Mouse (Mus musculus): Measurements from ENCODE around the gene Sept4. TPM values are rescaled to one million over a fixed set of nuclear protein-coding genes. Genes with fewer than 3 reads are reported as not detected.

Gene Sept4
- total RNA-seq, 2 experiments from 2014 or later = 0.26 TPM; not detected in 1

- no peak for ATAC-seq (ENCODE audit: poor library complexity, severe bottlenecking)
Measured at GRCm38 (mm10) chr11:87599395-87600089, 30.8 kb downstream of the Sept4 start.

- ATAC-seq (ENCODE audit: poor library complexity, severe bottlenecking) = no peak
Measured at GRCm38 (mm10) chr11:87600322-87600853, 31.7 kb downstream of the Sept4 start.

- ATAC-seq (ENCODE audit: poor library complexity, severe bottlenecking) = no peak
Measured at GRCm38 (mm10) chr11:87602234-87602633, 33.5 kb downstream of the Sept4 start.

- no peak for ATAC-seq (ENCODE audit: poor library complexity, severe bottlenecking)
Measured at GRCm38 (mm10) chr11:87603571-87603970, 34.9 kb downstream of the Sept4 start.

GRCm38 (mm10) chr11:87609264-87609663 is 40.6 kb downstream of the Sept4 start:
- ATAC-seq (ENCODE audit: poor library complexity, severe bottlenecking) = no peak

GRCm38 (mm10) chr11:87611547-87611946 is 42.8 kb downstream of the Sept4 start:
- ATAC-seq (ENCODE audit: poor library complexity, severe bottlenecking) = no peak

GRCm38 (mm10) chr11:87613972-87614371 is 45.3 kb downstream of the Sept4 start:
- ATAC-seq (ENCODE audit: poor library complexity, severe bottlenecking) = no peak

GRCm38 (mm10) chr11:87615551-87615950 is 46.8 kb downstream of the Sept4 start:
- no peak for ATAC-seq (ENCODE audit: poor library complexity, severe bottlenecking)

- ATAC-seq (ENCODE audit: poor library complexity, severe bottlenecking) = no peak
Measured at GRCm38 (mm10) chr11:87615952-87616351, 47.2 kb downstream of the Sept4 start.

- ATAC-seq (ENCODE audit: poor library complexity, severe bottlenecking) = no peak
Measured at GRCm38 (mm10) chr11:87616790-87617474, 48.2 kb downstream of the Sept4 start, which contains the start of gene Hsf5. Gene Hsf5, plus strand, starts transcription at chr11:87617164.

GRCm38 (mm10) chr11:87617606-87618005 is 48.9 kb downstream of the Sept4 start:
- ATAC-seq (ENCODE audit: poor library complexity, severe bottlenecking) = no peak

GRCm38 (mm10) chr11:87623160-87623559 is 54.5 kb downstream of the Sept4 start:
- no peak for ATAC-seq (ENCODE audit: poor library complexity, severe bottlenecking)

- peak; percentile 91 for ATAC-seq (ENCODE audit: poor library complexity, severe bottlenecking)
Measured at GRCm38 (mm10) chr11:87629859-87630258, 61.2 kb downstream of the Sept4 start.

- ATAC-seq (ENCODE audit: poor library complexity, severe bottlenecking) = no peak
Measured at GRCm38 (mm10) chr11:87638793-87639192, 70.1 kb downstream of the Sept4 start.

GRCm38 (mm10) chr11:87639206-87639605 is 70.5 kb downstream of the Sept4 start:
- peak; percentile 100 for ATAC-seq (ENCODE audit: poor library complexity, severe bottlenecking)

Other genes starting within 250 kb of the Sept4 start
- gene Ppm1e, start 209.9 kb upstream of the Sept4 start, total RNA-seq (2015) = 0.76 and 0.91 TPM in 2 replicates
- 0.57 and 0.81 TPM in 2 replicates for gene Ppm1e, start 209.9 kb upstream of the Sept4 start, total RNA-seq (2017)
- 4.6 and 4.8 TPM in 2 replicates for gene Rad51c, start 163.9 kb upstream of the Sept4 start, total RNA-seq (2015)
- 5.2 and 5.7 TPM in 2 replicates for gene Rad51c, start 163.9 kb upstream of the Sept4 start, total RNA-seq (2017)
- gene Tex14, start 163.8 kb upstream of the Sept4 start, total RNA-seq (2015) = 0.13 and 0.43 TPM in 2 replicates
- 0.15 and 1.1 TPM in 2 replicates for gene Tex14, start 163.8 kb upstream of the Sept4 start, total RNA-seq (2017)
- not detected in 2 replicates for gene Gm11492, start 2.2 kb upstream of the Sept4 start, total RNA-seq (2015)
- not detected in 2 replicates for gene Gm11492, start 2.2 kb upstream of the Sept4 start, total RNA-seq (2017)
- 14.6 and 18.2 TPM in 2 replicates for gene Mtmr4, start 23.3 kb downstream of the Sept4 start, total RNA-seq (2015)
- 25.9 and 28.1 TPM in 2 replicates for gene Mtmr4, start 23.3 kb downstream of the Sept4 start, total RNA-seq (2017)
- gene Hsf5, start 48.3 kb downstream of the Sept4 start, total RNA-seq (2015) = 0.09 TPM in 1 of 2 replicates, not detected in the other
- 0.07 TPM in 1 of 2 replicates, not detected in the other for gene Hsf5, start 48.3 kb downstream of the Sept4 start, total RNA-seq (2017)
- 3.3 and 4.0 TPM in 2 replicates for gene Rnf43, start 93.8 kb downstream of the Sept4 start, total RNA-seq (2015)
- gene Rnf43, start 93.8 kb downstream of the Sept4 start, total RNA-seq (2017) = 3.4 and 8.6 TPM in 2 replicates
- gene Supt4a, start 168.6 kb downstream of the Sept4 start, total RNA-seq (2015) = 200 and 205 TPM in 2 replicates
- 58.9 and 59.0 TPM in 2 replicates for gene Supt4a, start 168.6 kb downstream of the Sept4 start, total RNA-seq (2017)
- 5.4 and 8.0 TPM in 2 replicates for gene Tspoap1, start 191.6 kb downstream of the Sept4 start, total RNA-seq (2015)
- 6.1 and 8.6 TPM in 2 replicates for gene Tspoap1, start 191.6 kb downstream of the Sept4 start, total RNA-seq (2017)
- 284 and 331 TPM in 2 replicates for gene Mpo, start 224.7 kb downstream of the Sept4 start, total RNA-seq (2015)
- 235 and 273 TPM in 2 replicates for gene Mpo, start 224.7 kb downstream of the Sept4 start, total RNA-seq (2017)